Mouse (Mus musculus) myocyte (in vitro differentiated cells): ENCODE results near the gene Clp1.

Experiments
- E2F4 ChIP-seq: IDR thresholded peaks from one replicate; pipeline ENCODE4 v1.6.1; 2011; ENCODE audit warnings: mild to moderate bottlenecking, control low read depth, moderate library complexity; ENCODE audit not compliant: insufficient read depth
- MAX ChIP-seq: IDR thresholded peaks from one replicate; pipeline ENCODE4 v1.6.1; 2011; ENCODE audit warnings: low read depth, mild to moderate bottlenecking, control low read depth

DNA sequence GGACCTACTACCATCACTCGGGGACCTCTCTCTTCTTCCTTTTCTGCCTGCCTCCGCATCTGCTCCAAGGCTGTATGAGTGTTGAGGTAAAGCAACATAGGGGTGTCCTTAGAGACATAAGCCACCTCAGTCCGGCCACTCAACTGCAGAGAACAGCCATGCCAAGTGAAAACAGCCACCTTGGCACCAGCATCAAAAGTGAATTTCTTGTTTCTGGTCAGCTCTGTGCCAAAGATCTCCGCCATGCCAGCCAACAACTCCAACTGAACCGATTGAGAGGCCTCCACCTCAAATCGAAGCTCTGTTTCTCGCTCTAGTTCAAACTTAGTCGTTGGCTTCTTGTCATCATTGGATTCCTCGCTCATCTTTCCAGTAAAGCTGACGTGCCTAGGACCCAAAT, 1.4 kb downstream of the Clp1 start:
- TF ChIP-seq MAX (no peak), E2F4 (no peak)
